Mouse (Mus musculus): ENCODE results near the gene Zfp334. TPM values are rescaled to one million over a fixed set of nuclear protein-coding genes. Genes with fewer than 3 reads are reported as not detected.

The Zfp334 gene
- 10.9 and 12.0 TPM in 2 replicates for polyA plus RNA-seq (2014; fragmentation: Nextera tagmentation; extraction: Ambion mirVana)

DNA sequence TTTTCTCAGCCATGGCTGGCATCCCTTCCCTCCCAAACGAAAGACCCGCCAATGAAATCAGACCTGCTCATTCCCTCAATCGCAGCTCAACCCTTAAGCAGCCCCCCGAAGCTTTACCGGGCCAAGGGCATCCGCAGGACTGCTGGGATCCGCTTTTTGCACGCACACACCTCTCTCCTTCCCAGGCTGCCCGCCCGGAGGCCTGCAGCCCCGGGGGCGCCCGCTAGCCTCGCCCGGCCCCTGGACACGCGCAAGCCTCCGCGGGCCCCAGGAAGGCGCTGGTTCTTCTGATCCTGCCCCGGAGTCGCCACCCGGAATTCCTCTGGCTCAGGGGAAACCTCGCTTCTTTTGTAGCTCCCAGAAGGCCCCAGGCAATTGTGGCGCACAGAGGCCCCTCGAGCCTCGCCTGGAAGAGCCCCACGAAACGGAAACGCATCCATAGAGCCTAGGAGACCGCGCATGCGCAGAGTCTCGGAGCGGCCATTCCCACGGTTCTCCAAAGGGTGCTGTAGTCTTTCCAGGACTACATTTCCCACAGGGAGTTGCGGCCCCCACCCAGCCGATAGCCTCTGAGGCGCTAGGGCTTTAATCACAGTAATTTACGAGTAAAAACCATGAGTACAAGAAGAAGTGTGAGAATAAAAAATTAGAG is at the start of gene Zfp334:
Gene Zfp334 (minus strand): TSS at position 416 of the 652 bp plus-strand sequence.
- ATAC-seq (ENCODE audit: insufficient read depth) (peak; percentile 94), DNase-seq (peak; percentile 99)
- under 1% methylated on average over 40 of the region's 40 CpGs for WGBS
- H3K4me3 ChIP-seq (ENCODE audit: low read depth, low read length), result peak within 1 kb of the TSS; percentile 76
- 0 out of 2 replicates have a peak, but pooled peaks cover 4% of the 10 kb centered on the region for H3K4me1 ChIP-seq (ENCODE audit: insufficient read depth)
- H3K9ac ChIP-seq, result peak within 1 kb of the TSS; percentile 89
- no peaks in the 10 kb centered on the region for H3K9me3 ChIP-seq (ENCODE audit: low read depth, low read length)
- peaks cover 40% of the 10 kb centered on the region for H3K36me3 ChIP-seq (ENCODE audit: insufficient read depth)
- peak within 1 kb of the TSS; percentile 72 for H3K4me2 ChIP-seq
- no peak for TF ChIP-seq CTCF (IDR thresholded peaks at IDR 0.05; ENCODE audit: low read depth)
- H3K27me3 ChIP-seq (ENCODE audit: insufficient read depth, low read length), result no peaks in the 10 kb centered on the region
- peak within 1 kb of the TSS; percentile 71 for H3K27ac ChIP-seq (ENCODE audit: low read depth)

DNA sequence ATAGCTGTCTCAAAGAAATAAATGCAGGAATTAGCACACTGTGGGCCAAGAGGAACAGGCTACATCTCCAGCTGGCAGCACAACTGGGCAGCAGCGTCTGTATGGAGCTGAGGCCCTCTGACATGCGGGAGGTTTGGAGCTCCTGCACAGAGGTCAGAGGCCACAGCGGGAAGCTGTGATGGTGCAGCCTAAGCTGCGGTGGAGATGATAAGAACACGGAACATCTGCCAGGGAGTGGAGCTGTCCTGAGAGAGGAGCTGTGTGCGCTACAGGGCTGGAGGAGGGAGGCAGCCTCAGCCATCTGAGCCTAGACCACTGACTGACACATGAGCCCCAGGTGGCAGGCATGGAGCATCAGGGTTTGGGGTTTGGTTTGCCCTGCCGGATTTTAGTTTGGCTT is 40.6 kb upstream of the Zfp334 start:
- no peaks in the 10 kb centered on the region for H3K36me3 ChIP-seq (ENCODE audit: insufficient read depth)
- no peak overlapping the region for H3K27ac ChIP-seq (ENCODE audit: low read depth)
- H3K4me3 ChIP-seq (ENCODE audit: low read depth, low read length), result no peak overlapping the region
- no peaks in the 10 kb centered on the region for H3K4me1 ChIP-seq (ENCODE audit: insufficient read depth)
- no peaks in the 10 kb centered on the region for H3K27me3 ChIP-seq (ENCODE audit: insufficient read depth, low read length)
- H3K9ac ChIP-seq, result no peak overlapping the region
- WGBS, result 14% methylated on average over 7 of the region's 7 CpGs
- H3K9me3 ChIP-seq (ENCODE audit: low read depth, low read length), result no peaks in the 10 kb centered on the region
- no peak for TF ChIP-seq CTCF (IDR thresholded peaks at IDR 0.05; ENCODE audit: low read depth)
- H3K4me2 ChIP-seq, result no peak overlapping the region
- DNase-seq, result peak; percentile 68
- ATAC-seq (ENCODE audit: insufficient read depth), result peak; percentile 69; the same call in 1 of the 2 replicates

DNA sequence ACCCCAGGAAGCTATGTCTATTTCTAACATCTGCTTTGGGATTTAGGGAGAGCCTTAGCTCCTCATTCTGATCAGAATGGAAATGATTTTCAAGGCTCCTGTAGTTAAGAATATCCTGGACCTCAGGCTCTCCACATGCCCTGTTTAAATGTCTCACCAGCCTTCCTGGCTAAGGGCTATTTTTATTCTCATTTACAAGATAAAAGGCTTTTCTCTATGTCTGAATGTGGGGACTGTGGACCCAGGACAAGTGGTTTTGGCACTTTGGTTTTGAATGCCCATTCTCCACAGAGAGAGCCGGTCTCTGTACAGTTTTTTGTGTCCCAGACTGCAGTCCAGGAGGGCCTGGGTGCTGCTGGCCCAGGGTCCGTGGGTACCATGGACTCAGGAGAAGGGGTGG is 32.1 kb upstream of the Zfp334 start:
- Histone ChIP-seq H3K27ac (ENCODE audit: low read depth) (no peak overlapping the region), H3K4me3 (ENCODE audit: low read depth, low read length) (no peak overlapping the region), H3K9ac (no peak overlapping the region), H3K27me3 (ENCODE audit: insufficient read depth, low read length) (no peaks in the 10 kb centered on the region), H3K4me2 (no peak overlapping the region), H3K36me3 (ENCODE audit: insufficient read depth) (no peaks in the 10 kb centered on the region), H3K4me1 (ENCODE audit: insufficient read depth) (no peaks in the 10 kb centered on the region), H3K9me3 (ENCODE audit: low read depth, low read length) (no peaks in the 10 kb centered on the region)
- WGBS, result 71% methylated on average over 2 of the region's 2 CpGs
- no peak for ATAC-seq (ENCODE audit: insufficient read depth)
- DNase-seq, result no peak
- no peak for TF ChIP-seq CTCF (IDR thresholded peaks at IDR 0.05; ENCODE audit: low read depth)

- ATAC-seq (ENCODE audit: insufficient read depth), result no peak
- no peak overlapping the region for H3K9ac ChIP-seq
- H3K4me1 ChIP-seq (ENCODE audit: insufficient read depth), result no peaks in the 10 kb centered on the region
- WGBS, result 71% methylated on average over 4 of the region's 4 CpGs
- H3K4me3 ChIP-seq (ENCODE audit: low read depth, low read length), result no peak overlapping the region
- H3K27ac ChIP-seq (ENCODE audit: low read depth), result no peak overlapping the region
- H3K4me2 ChIP-seq, result no peak overlapping the region
- TF ChIP-seq CTCF (IDR thresholded peaks at IDR 0.05; ENCODE audit: low read depth), result no peak
- no peaks in the 10 kb centered on the region for H3K9me3 ChIP-seq (ENCODE audit: low read depth, low read length)
- DNase-seq, result no peak
- H3K27me3 ChIP-seq (ENCODE audit: insufficient read depth, low read length), result no peaks in the 10 kb centered on the region
- H3K36me3 ChIP-seq (ENCODE audit: insufficient read depth), result no peaks in the 10 kb centered on the region
Measured at GRCm38 (mm10) chr2:165419670-165420111, 31.6 kb upstream of the Zfp334 start.

- H3K9ac ChIP-seq, result no peak overlapping the region
- H3K9me3 ChIP-seq (ENCODE audit: low read depth, low read length), result no peaks in the 10 kb centered on the region
- no peaks in the 10 kb centered on the region for H3K27me3 ChIP-seq (ENCODE audit: insufficient read depth, low read length)
- TF ChIP-seq CTCF (IDR thresholded peaks at IDR 0.05; ENCODE audit: low read depth), result no peak
- WGBS, result 82% methylated on average over 2 of the region's 2 CpGs
- no peak overlapping the region for H3K4me3 ChIP-seq (ENCODE audit: low read depth, low read length)
- H3K27ac ChIP-seq (ENCODE audit: low read depth), result no peak overlapping the region
- no peaks in the 10 kb centered on the region for H3K36me3 ChIP-seq (ENCODE audit: insufficient read depth)
- DNase-seq, result no peak
- H3K4me1 ChIP-seq (ENCODE audit: insufficient read depth), result no peaks in the 10 kb centered on the region
- ATAC-seq (ENCODE audit: insufficient read depth), result no peak
- no peak overlapping the region for H3K4me2 ChIP-seq
Measured at GRCm38 (mm10) chr2:165418577-165418976, 30.5 kb upstream of the Zfp334 start.

- 58% methylated on average over 7 of the region's 7 CpGs for WGBS
- H3K27me3 ChIP-seq (ENCODE audit: insufficient read depth, low read length), result no peaks in the 10 kb centered on the region
- no peak overlapping the region for H3K9ac ChIP-seq
- DNase-seq (peak; percentile 27), ATAC-seq (ENCODE audit: insufficient read depth) (no peak)
- no peak overlapping the region for H3K27ac ChIP-seq (ENCODE audit: low read depth)
- TF ChIP-seq CTCF (IDR thresholded peaks at IDR 0.05; ENCODE audit: low read depth), result no peak
- no peaks in the 10 kb centered on the region for H3K9me3 ChIP-seq (ENCODE audit: low read depth, low read length)
- no peaks in the 10 kb centered on the region for H3K36me3 ChIP-seq (ENCODE audit: insufficient read depth)
- H3K4me3 ChIP-seq (ENCODE audit: low read depth, low read length), result no peak overlapping the region
- H3K4me1 ChIP-seq (ENCODE audit: insufficient read depth), result no peaks in the 10 kb centered on the region
- H3K4me2 ChIP-seq, result no peak overlapping the region
Measured at GRCm38 (mm10) chr2:165417291-165417690, 29.2 kb upstream of the Zfp334 start.

DNA sequence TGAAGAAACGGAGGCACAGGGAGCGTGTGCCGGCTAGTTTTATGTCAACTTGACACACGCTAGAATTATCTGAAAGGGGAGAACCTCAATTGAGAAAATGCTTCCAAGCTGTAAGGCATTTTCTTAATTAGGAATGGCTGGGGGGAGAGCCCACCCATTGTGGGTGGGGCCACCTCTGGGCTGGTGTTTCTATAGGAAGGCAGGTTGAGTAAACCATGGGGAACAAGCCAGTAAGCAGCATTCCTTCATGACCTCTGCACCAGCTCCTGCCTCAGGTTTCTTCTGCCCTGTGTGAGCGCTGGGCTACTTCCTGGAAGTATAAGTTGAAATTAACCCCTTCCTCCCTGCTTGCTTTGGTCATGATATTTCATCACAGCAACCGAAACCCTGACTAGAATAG is 27.7 kb upstream of the Zfp334 start:
- 67% methylated on average over 6 of the region's 6 CpGs for WGBS
- DNase-seq, result no peak

More for the DNA sequence above, 27.7 kb upstream of the Zfp334 start:
- Histone ChIP-seq H3K9ac (no peak overlapping the region), H3K4me1 (ENCODE audit: insufficient read depth) (no peaks in the 10 kb centered on the region), H3K4me3 (ENCODE audit: low read depth, low read length) (no peak overlapping the region), H3K27me3 (ENCODE audit: insufficient read depth, low read length) (no peaks in the 10 kb centered on the region), H3K27ac (ENCODE audit: low read depth) (no peak overlapping the region), H3K9me3 (ENCODE audit: low read depth, low read length) (no peaks in the 10 kb centered on the region), H3K36me3 (ENCODE audit: insufficient read depth) (no peaks in the 10 kb centered on the region), H3K4me2 (no peak overlapping the region)
- no peak for TF ChIP-seq CTCF (IDR thresholded peaks at IDR 0.05; ENCODE audit: low read depth)
- no peak for ATAC-seq (ENCODE audit: insufficient read depth)
